Mouse (Mus musculus): Measurements from ENCODE around the gene Gm26620. TPM values are rescaled to one million over a fixed set of nuclear protein-coding genes. Genes with fewer than 3 reads are reported as not detected.
A peak's percentile ranks its signal among the peaks of the same experiment; 100 is the strongest.

The Gm26620 gene
- polyA plus RNA-seq (2012; fragmentation: generic; extraction: Trizol) = 0.12 TPM
- long read RNA-seq, experiment 1 = 0 reads
- long read RNA-seq, experiment 2 = 0 reads

GRCm38 (mm10) chr1:170884978-170885561 lies at the start of gene Gm26620, which contains the start of gene Dusp12:
Gm26620 (plus strand) TSS chr1:170885065.
Dusp12 (minus strand) TSS chr1:170885540.
- Histone ChIP-seq H3K36me3 (ENCODE audit: control insufficient read depth, insufficient read depth) (peaks cover 8% of the 10 kb centered on the region), H3K79me2 (ENCODE audit: control insufficient read depth, insufficient read depth) (peaks cover 31% of the 10 kb centered on the region), H3K79me3 (ENCODE audit: low read depth) (peaks cover 11% of the 10 kb centered on the region), H3K4me3 (ENCODE audit: insufficient read depth, poor library complexity, severe bottlenecking) (peak within 1 kb of the TSS; percentile 76), H3K27me3 (ENCODE audit: control insufficient read depth, insufficient read depth, insufficient read length) (no peaks in the 10 kb centered on the region), H3ac (ENCODE audit: control insufficient read depth, insufficient read length, low read depth) (peak within 1 kb of the TSS; percentile 97)
- TF ChIP-seq MAX (IDR thresholded peaks at IDR 0.05) (peak; percentile 85), CTCF (IDR thresholded peaks at IDR 0.05; ENCODE audit: control insufficient read depth, insufficient read depth, insufficient read length) (peak; percentile 86), USF1 (IDR thresholded peaks at IDR 0.05; ENCODE audit: low read depth) (peak; percentile 16), FOSL1 (IDR thresholded peaks at IDR 0.05; ENCODE audit: insufficient read depth, low read length, poor library complexity, severe bottlenecking) (no peak), MYOG (IDR thresholded peaks at IDR 0.05; ENCODE audit: control insufficient read depth, extremely low read depth, insufficient read length) (no peak), MYOD1 (IDR thresholded peaks at IDR 0.05; ENCODE audit: control insufficient read depth, insufficient read length, low read depth) (no peak), CEBPB (IDR thresholded peaks at IDR 0.05; ENCODE audit: low read depth) (no peak)

- H3K27me3 ChIP-seq (ENCODE audit: control insufficient read depth, insufficient read depth, insufficient read length) = no peaks in the 10 kb centered on the region
- H3K79me2 ChIP-seq (ENCODE audit: control insufficient read depth, insufficient read depth) = no peaks in the 10 kb centered on the region
- H3ac ChIP-seq (ENCODE audit: control insufficient read depth, insufficient read length, low read depth) = no peak overlapping the region
- TF ChIP-seq FOSL1 (IDR thresholded peaks at IDR 0.05; ENCODE audit: insufficient read depth, low read length, poor library complexity, severe bottlenecking) (no peak), MYOD1 (IDR thresholded peaks at IDR 0.05; ENCODE audit: control insufficient read depth, insufficient read length, low read depth) (no peak), MYOG (IDR thresholded peaks at IDR 0.05; ENCODE audit: control insufficient read depth, extremely low read depth, insufficient read length) (no peak), CTCF (IDR thresholded peaks at IDR 0.05; ENCODE audit: control insufficient read depth, insufficient read depth, insufficient read length) (no peak), MAX (IDR thresholded peaks at IDR 0.05) (no peak), CEBPB (IDR thresholded peaks at IDR 0.05; ENCODE audit: low read depth) (no peak), USF1 (IDR thresholded peaks at IDR 0.05; ENCODE audit: low read depth) (no peak)
- H3K79me3 ChIP-seq (ENCODE audit: low read depth) = no peaks in the 10 kb centered on the region
- H3K36me3 ChIP-seq (ENCODE audit: control insufficient read depth, insufficient read depth) = peaks cover 32% of the 10 kb centered on the region
- H3K4me3 ChIP-seq (ENCODE audit: insufficient read depth, poor library complexity, severe bottlenecking) = no peak overlapping the region
These were observed 45.2 kb upstream of the Gm26620 start for GRCm38 (mm10) chr1:170839685-170840084.

DNA sequence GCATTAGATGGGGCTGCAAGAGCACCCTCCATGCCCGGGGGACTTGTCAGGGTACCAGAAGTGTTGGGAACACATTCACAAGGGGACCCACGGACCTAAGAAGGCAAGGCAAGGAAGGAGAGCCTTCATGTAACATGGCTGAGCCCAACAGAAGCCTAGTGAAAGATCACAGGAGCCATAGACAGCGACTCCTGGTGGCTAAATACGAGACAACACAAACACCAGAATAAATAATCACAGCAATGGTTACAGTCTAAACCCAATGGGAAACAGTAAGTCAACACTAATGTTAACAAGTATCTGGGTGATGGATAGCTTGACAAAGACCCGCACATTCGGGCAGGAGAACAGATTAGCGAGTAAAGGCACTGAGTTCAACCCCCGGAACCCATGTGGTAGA lies 40.5 kb upstream of the Gm26620 start:
- Histone ChIP-seq H3K4me3 (ENCODE audit: insufficient read depth, poor library complexity, severe bottlenecking) (no peak overlapping the region), H3ac (ENCODE audit: control insufficient read depth, insufficient read length, low read depth) (no peak overlapping the region), H3K79me3 (ENCODE audit: low read depth) (no peaks in the 10 kb centered on the region), H3K36me3 (ENCODE audit: control insufficient read depth, insufficient read depth) (peaks cover 29% of the 10 kb centered on the region), H3K27me3 (ENCODE audit: control insufficient read depth, insufficient read depth, insufficient read length) (no peaks in the 10 kb centered on the region), H3K79me2 (ENCODE audit: control insufficient read depth, insufficient read depth) (no peaks in the 10 kb centered on the region)
- TF ChIP-seq CTCF (IDR thresholded peaks at IDR 0.05; ENCODE audit: control insufficient read depth, insufficient read depth, insufficient read length) = no peak
- TF ChIP-seq MYOG (IDR thresholded peaks at IDR 0.05; ENCODE audit: control insufficient read depth, extremely low read depth, insufficient read length) = no peak
- TF ChIP-seq MAX (IDR thresholded peaks at IDR 0.05) = no peak
- TF ChIP-seq FOSL1 (IDR thresholded peaks at IDR 0.05; ENCODE audit: insufficient read depth, low read length, poor library complexity, severe bottlenecking) = no peak
- TF ChIP-seq USF1 (IDR thresholded peaks at IDR 0.05; ENCODE audit: low read depth) = no peak
- TF ChIP-seq MYOD1 (IDR thresholded peaks at IDR 0.05; ENCODE audit: control insufficient read depth, insufficient read length, low read depth) = no peak

GRCm38 (mm10) chr1:170845448-170846307 lies 39.2 kb upstream of the Gm26620 start:
- no peak overlapping the region for H3K4me3 ChIP-seq (ENCODE audit: insufficient read depth, poor library complexity, severe bottlenecking)
- no peaks in the 10 kb centered on the region for H3K79me3 ChIP-seq (ENCODE audit: low read depth)
- H3K79me2 ChIP-seq (ENCODE audit: control insufficient read depth, insufficient read depth) = no peaks in the 10 kb centered on the region
- peak overlapping the region; percentile 18 for H3ac ChIP-seq (ENCODE audit: control insufficient read depth, insufficient read length, low read depth)
- peaks cover 22% of the 10 kb centered on the region for H3K36me3 ChIP-seq (ENCODE audit: control insufficient read depth, insufficient read depth)
- TF ChIP-seq CEBPB (IDR thresholded peaks at IDR 0.05; ENCODE audit: low read depth) (peak; percentile 54), FOSL1 (IDR thresholded peaks at IDR 0.05; ENCODE audit: insufficient read depth, low read length, poor library complexity, severe bottlenecking) (no peak)
- H3K27me3 ChIP-seq (ENCODE audit: control insufficient read depth, insufficient read depth, insufficient read length) = no peaks in the 10 kb centered on the region

DNA sequence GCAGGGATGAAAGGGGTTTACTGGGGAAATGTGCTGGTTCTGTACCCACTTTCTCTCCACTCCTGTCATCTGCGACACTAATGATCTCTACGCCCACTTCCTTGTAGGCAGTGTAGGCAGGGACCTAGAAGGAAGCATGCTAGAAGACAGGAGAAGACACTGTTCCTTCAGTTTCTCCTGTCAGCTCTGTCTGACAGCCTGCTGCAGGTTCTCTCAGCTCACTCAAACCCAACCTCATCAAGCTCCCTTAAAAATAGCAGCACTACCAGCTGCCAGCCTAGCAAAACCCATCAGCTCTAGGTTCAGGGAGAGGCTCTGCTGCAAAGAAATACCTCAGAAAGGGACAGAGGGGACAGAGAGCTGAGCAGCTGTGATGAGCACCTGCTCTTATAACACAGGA lies 34.9 kb upstream of the Gm26620 start:
- TF ChIP-seq FOSL1 (IDR thresholded peaks at IDR 0.05; ENCODE audit: insufficient read depth, low read length, poor library complexity, severe bottlenecking) = no peak
- TF ChIP-seq CEBPB (IDR thresholded peaks at IDR 0.05; ENCODE audit: low read depth) = no peak
- TF ChIP-seq CTCF (IDR thresholded peaks at IDR 0.05; ENCODE audit: control insufficient read depth, insufficient read depth, insufficient read length) = no peak
- TF ChIP-seq USF1 (IDR thresholded peaks at IDR 0.05; ENCODE audit: low read depth) = no peak
- no peak for TF ChIP-seq MAX (IDR thresholded peaks at IDR 0.05)
- no peak for TF ChIP-seq MYOD1 (IDR thresholded peaks at IDR 0.05; ENCODE audit: control insufficient read depth, insufficient read length, low read depth)
- no peak for TF ChIP-seq MYOG (IDR thresholded peaks at IDR 0.05; ENCODE audit: control insufficient read depth, extremely low read depth, insufficient read length)
- H3K79me2 ChIP-seq (ENCODE audit: control insufficient read depth, insufficient read depth) = peaks cover 15% of the 10 kb centered on the region
- peaks cover 3% of the 10 kb centered on the region for H3K79me3 ChIP-seq (ENCODE audit: low read depth)
- H3K36me3 ChIP-seq (ENCODE audit: control insufficient read depth, insufficient read depth) = peaks cover 17% of the 10 kb centered on the region
- no peaks in the 10 kb centered on the region for H3K27me3 ChIP-seq (ENCODE audit: control insufficient read depth, insufficient read depth, insufficient read length)
- no peak overlapping the region for H3ac ChIP-seq (ENCODE audit: control insufficient read depth, insufficient read length, low read depth)
- no peak overlapping the region for H3K4me3 ChIP-seq (ENCODE audit: insufficient read depth, poor library complexity, severe bottlenecking)
